Mouse (Mus musculus) thymus, postnatal 14 days (tissue): Measurements from ENCODE around the gene Nrp2.

Experiments used
- DNase-seq: peaks from one replicate; pipeline ENCODE4 v3.0.0; 2021

Nrp2 gene

GRCm38 (mm10) chr1:62724461-62725021 lies 21.5 kb downstream of the Nrp2 start:
- DNase-seq = no peak

GRCm38 (mm10) chr1:62725032-62725678 lies 22.1 kb downstream of the Nrp2 start:
- no peak for DNase-seq

- no peak for DNase-seq
Observed at GRCm38 (mm10) chr1:62727191-62727590, 24.1 kb downstream of the Nrp2 start.

GRCm38 (mm10) chr1:62728421-62728820 lies 25.3 kb downstream of the Nrp2 start:
- no peak for DNase-seq

GRCm38 (mm10) chr1:62728926-62729325 lies 25.8 kb downstream of the Nrp2 start:
- DNase-seq = no peak

- no peak for DNase-seq
Observed at GRCm38 (mm10) chr1:62729345-62730150, 26.5 kb downstream of the Nrp2 start.

DNA sequence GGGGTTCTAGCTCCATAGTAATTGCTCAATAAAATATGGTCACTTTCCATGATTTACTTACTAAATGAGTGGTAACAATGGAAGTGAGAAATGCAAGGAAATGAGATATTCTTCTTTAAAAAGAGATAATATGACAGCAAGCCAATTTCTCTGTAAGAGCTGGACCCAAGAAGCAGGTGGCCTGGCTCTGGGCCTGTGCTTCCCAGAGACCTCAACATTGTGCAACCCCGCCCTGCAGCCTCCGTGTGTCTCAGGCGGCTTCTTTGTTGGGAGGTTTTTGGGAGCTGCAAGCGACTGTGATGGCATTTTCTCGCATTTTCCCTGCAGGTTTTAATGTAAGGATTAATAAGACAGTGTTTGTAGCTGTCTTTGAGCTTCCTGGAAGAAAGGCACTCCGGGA lies 29.0 kb downstream of the Nrp2 start:
- no peak for DNase-seq

- DNase-seq = no peak
Observed at GRCm38 (mm10) chr1:62734420-62734931, 31.4 kb downstream of the Nrp2 start.

GRCm38 (mm10) chr1:62734980-62735379 lies 31.9 kb downstream of the Nrp2 start:
- DNase-seq = no peak

DNA sequence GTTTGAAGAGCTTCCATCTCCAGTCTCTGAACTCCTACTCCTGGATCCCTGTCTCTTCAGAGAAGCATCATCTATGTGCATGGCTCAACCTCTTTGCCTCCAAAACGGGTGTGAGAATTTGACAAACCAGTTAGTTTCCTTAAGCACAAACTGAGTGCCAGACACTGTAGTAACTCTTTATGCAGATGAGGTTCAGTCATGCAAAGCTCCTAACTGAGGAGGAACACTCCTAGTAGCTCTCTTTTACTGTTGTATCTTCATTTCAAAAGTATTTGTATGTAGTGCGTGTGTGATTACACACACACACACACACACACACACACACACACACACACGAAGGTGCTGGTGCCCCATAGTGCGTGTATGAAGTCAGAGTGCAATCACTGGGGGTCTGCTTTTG lies 32.8 kb downstream of the Nrp2 start:
- DNase-seq = no peak

- no peak for DNase-seq
Observed at GRCm38 (mm10) chr1:62736455-62737012, 33.4 kb downstream of the Nrp2 start.

- no peak for DNase-seq
Observed at GRCm38 (mm10) chr1:62738165-62738564, 35.1 kb downstream of the Nrp2 start.

DNA sequence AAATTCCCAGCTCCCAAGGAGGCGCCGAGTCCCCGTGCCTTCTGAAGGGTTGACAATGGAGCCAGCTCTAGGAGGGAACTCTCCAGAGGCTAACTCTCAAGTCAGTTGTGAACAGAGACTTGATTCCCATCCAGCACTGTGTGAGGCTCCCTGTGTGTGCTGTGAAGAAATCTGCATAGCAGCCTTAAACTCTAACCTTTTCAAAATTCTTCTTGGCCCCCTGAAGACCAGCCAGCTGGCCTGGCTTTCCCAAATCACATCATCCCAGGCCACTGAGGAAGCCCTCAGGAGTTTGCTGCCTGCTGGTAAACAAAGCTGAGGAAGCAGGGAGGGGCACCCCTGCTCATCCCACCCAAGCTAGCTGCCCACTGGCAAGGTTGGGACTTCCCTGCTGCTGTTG lies 39.0 kb downstream of the Nrp2 start:
- DNase-seq = no peak

GRCm38 (mm10) chr1:62743064-62743694 lies 40.1 kb downstream of the Nrp2 start:
- DNase-seq = no peak

DNA sequence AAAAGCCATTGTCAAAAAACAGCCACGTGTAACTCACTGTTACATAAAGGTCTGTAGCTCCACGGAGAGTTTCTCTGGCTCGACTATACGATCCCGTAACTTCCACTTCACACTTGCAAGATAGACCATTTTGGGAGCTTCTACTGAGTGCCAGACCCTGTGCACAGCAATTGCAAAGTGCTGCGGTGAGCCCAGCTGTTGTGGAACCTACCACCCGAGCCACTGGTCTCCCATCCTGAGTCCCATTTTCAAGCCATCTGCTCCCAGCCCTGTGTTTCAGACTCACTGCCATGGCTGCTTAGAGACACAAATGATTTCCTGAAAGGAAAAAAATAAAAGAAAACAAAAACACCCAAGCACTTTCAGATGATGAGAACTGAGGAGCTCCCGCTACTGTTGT lies 42.8 kb downstream of the Nrp2 start:
- DNase-seq = no peak

DNA sequence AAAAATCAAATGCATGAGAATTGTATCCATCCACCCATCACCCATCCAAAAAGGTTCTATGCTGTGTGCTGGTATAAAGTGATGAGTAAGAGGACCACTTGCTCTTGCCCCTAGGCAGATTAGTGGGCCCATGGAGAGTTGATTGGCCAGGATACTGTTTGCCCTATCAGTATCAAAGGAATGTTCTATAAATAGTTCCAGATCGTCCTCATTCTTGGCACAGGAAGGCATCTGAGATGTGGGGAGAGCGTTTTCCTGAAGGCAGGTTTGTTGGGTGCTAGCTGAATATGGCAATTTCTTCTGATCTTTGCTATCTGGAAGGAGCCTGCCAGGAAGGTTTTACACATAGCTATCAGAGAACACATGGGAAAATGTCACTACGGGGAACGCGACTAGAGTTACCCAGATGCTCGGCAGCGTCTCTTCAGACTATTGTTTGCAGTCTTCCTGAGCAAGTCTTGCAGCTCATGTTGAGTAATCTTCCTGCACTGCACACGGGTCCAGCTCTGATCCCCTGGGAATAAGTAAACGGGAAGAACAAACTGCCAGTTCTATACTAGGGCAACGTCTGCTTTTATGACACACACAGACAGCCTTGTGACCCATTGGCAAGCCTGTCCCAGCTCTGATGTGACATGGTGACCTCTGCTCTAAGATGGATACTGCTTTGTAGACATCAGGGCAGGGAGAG lies 44.5 kb downstream of the Nrp2 start:
- DNase-seq = no peak

DNA sequence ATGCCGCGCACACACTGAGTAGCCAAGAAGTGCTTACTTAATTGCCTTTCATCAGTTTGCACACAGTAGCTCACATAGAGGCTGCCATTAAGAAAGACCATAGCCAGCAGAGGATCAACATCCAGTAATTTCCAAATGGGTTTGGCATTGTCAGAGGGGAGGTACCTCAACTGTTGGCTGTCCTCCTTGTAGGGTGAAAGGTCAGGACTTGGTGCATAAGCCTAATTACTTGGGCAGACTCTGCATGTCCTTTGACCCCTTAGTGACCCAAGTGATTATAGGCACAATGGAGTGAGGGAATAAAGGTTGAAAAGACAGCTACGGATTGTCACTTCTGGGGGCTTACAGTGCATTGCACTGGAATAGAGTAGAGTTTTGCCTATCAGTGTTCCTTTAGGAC lies 45.3 kb downstream of the Nrp2 start:
- DNase-seq = no peak

DNA sequence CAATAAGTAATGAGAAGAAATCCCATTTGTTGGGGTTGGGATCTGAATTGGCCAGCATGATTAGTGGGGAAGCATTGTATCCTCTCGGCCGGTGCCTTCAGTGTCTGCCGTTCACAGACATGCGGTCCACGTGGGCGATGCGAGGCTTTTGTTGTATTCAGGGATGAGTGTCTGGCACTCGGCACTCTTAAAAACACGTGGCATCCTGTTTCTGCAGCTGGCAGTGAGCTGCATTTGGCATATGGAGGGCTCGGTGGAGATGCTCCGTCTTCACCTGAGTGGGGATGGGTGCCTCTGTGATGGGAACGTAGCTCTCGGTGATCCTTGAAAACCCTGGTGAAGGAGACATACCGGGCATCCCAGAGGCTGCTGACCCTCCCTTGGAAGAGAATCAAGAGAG lies 46.6 kb downstream of the Nrp2 start:
- DNase-seq = no peak

GRCm38 (mm10) chr1:62750408-62751008 lies 47.4 kb downstream of the Nrp2 start:
- no peak for DNase-seq

DNA sequence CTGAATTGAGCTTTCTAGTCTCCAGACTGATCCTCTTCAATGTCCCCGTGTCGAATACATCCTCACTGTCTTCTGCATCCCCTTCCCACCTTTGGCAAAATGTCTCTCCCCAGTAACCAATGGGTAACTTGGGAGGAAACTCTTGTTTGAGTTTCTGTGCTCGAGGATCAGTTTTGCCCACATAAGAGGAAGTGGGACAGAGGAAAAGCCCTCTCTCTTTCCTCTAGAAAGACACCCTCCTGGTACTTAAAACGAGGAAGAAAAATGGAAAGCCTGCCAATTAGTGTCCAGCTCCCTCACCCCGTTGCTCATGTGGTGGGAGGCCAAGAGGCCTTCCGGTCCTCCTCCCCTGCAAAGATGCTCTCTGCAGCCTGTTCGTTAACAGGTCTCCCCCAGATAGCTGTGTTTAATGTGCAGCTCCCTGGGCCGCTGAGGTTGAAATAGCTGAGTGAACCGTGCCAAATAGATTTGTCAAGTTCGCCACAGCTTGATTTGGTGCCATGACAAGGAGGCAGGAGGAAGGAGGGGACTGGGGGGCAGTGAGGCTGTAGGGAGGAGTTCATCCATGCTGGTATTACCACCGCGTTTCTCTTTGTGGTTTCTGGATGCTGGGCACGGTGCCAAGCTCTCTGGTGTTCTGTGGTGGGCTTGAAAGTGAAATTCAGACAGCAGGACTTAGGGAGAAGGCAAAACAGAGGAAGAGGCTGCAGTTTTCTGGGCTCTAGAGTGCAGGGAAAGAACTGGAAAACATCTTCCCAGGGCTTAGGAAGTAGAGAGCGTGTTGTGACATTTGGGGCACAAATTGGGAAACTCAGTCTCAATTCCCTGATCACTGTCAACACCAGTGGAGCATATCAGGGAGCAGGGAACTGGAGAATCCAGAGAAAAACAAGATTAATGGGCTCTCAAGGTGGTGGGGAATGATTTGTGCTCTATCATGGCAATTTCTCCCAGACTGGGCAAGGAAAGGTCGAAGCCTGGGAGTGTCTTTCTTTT lies 48.2 kb downstream of the Nrp2 start:
- DNase-seq = no peak

GRCm38 (mm10) chr1:62752055-62752454 lies 49.0 kb downstream of the Nrp2 start:
- DNase-seq = no peak
